Mouse (Mus musculus): ENCODE measurements around the gene Dnah2. TPM values are rescaled to one million over a fixed set of nuclear protein-coding genes. Genes with fewer than 3 reads are reported as not detected.

Dnah2 gene
- polyA plus RNA-seq, 1 experiment, result 1.4 TPM

DNA sequence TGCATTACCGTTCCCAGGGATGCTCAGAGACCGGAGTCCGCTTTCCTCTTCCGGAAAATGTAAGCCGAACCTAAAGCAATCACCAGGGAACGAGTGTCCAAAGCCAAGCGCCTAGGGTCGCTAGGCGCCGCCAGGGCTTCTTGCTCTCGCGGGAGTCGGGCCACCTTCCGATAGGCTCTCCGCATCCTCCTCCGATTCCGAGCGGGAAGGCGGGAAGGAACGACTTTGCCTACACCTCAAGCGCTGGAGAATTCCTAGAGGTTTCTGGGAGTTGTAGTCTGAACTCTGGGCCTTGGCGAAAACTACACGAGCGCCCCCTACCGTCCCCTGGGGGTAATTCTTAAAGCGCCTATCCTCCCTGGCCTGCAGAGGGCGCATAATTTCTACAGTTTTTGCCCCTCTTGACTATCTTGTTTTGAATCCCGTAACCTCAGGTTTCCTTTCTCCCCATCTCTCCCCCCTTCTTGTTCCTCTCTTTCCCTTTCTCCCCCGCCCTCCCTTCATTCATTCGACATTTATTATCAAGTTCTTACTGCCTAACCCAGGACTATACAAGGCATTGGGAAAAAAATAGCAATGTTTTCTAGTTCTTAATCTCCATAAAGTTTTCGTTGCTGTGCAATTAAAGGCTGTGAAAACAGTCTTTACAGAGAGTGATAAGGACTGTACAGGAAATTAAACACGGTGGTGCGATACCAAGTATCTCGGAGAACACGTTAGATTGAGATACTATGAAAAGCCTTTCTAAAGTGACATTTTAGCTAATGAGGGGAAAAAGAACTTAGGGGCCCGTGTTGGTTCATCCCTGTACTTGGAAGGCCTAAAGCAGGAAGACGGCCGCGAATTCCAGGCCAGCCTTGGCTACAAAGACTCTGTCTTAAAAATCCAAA lies 30.5 kb upstream of the Dnah2 start:
- WGBS, result under 1% methylated on average over 39 of the region's 39 CpGs
- Histone ChIP-seq H3K27ac (ENCODE audit: control insufficient read depth, insufficient read depth, low read depth, low read length, poor library complexity) (peak overlapping the region; percentile 67), H3K4me3 (replicated peaks; ENCODE audit: control insufficient read depth, low read depth, low read length) (peak overlapping the region; percentile 93), H3K4me1 (ENCODE audit: control insufficient read depth, insufficient read depth, low read length) (peaks cover 1% of the 10 kb centered on the region)
- TF ChIP-seq CTCF (IDR thresholded peaks at IDR 0.05; ENCODE audit: control insufficient read depth, insufficient read depth, low read length) (peak; percentile 97), POLR2A (IDR thresholded peaks at IDR 0.05; ENCODE audit: borderline replicate concordance, control insufficient read depth, low read depth, low read length) (peak; percentile 70; the same call in 1 of the 2 replicates)

DNA sequence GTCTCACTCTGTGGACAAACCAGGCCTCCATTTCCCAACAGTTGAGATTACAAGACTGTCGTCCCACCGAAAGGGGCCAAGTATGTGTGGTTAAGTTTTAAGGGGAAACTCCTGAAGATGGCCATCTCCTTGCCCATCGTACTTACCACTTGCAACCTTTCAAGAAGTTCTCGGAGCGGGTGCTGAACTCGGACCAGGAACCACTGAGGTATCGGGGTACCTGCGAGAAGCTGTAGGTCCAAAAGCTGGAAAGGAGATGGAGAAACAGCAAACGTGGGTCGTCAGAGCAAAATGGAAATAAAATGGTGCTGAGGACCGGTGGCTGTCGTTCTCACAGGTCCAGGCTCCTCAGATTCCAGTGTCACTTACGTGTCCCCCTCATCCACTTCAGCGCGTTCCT lies 29.4 kb upstream of the Dnah2 start:
- Histone ChIP-seq H3K4me1 (ENCODE audit: control insufficient read depth, insufficient read depth, low read length) (peaks cover 1% of the 10 kb centered on the region), H3K27ac (ENCODE audit: control insufficient read depth, insufficient read depth, low read depth, low read length, poor library complexity) (no peak overlapping the region), H3K4me3 (replicated peaks; ENCODE audit: control insufficient read depth, low read depth, low read length) (peak overlapping the region; percentile 93)
- TF ChIP-seq CTCF (IDR thresholded peaks at IDR 0.05; ENCODE audit: control insufficient read depth, insufficient read depth, low read length), result no peak
- TF ChIP-seq POLR2A (IDR thresholded peaks at IDR 0.05; ENCODE audit: borderline replicate concordance, control insufficient read depth, low read depth, low read length), result no peak
- 9% methylated on average over 15 of the region's 15 CpGs for WGBS

DNA sequence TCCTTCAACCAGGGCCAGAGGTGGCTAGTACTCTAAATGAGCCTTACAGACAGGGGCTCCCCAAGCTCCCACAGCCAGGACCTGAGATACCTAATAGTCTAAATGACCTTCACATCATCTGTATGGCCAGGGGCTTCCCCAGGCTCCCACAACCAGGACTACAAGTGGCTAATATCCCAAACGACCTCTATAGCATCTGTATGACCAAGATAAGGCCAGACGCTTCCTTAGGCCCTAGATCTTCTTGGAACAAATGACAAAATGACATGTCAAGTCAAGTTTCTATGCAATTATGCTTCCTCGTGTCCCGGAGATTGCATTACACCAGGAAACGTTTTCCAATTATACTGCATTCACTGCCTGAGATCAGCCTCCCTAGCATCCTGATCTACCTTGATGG lies 27.4 kb upstream of the Dnah2 start:
- no peak overlapping the region for H3K4me3 ChIP-seq (replicated peaks; ENCODE audit: control insufficient read depth, low read depth, low read length)
- no peak overlapping the region for H3K27ac ChIP-seq (ENCODE audit: control insufficient read depth, insufficient read depth, low read depth, low read length, poor library complexity)
- TF ChIP-seq POLR2A (IDR thresholded peaks at IDR 0.05; ENCODE audit: borderline replicate concordance, control insufficient read depth, low read depth, low read length) (no peak), CTCF (IDR thresholded peaks at IDR 0.05; ENCODE audit: control insufficient read depth, insufficient read depth, low read length) (no peak)
- peaks cover 1% of the 10 kb centered on the region for H3K4me1 ChIP-seq (ENCODE audit: control insufficient read depth, insufficient read depth, low read length)
- 53% methylated on average over 5 of the region's 5 CpGs for WGBS

DNA sequence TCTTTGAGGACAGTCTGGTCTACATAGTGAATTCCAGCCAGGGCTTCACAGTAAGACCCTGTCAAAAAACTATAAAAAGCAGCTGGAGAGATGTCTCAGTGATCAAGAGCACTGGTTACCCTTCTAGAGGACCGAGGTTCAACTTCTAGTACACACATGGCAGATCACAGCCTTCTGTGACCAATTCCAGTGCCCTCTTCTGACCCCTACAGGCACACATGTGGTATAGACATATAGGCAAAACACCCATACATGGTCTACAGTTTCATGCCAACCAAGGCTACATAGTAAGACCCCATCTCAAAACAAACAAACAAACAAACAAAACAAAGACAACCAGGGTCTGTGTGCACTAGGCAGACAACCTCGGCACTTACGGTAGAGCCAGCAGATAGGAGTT lies 26.3 kb upstream of the Dnah2 start:
- 58% methylated on average over 3 of the region's 3 CpGs for WGBS
- Histone ChIP-seq H3K4me3 (replicated peaks; ENCODE audit: control insufficient read depth, low read depth, low read length) (no peak overlapping the region), H3K27ac (ENCODE audit: control insufficient read depth, insufficient read depth, low read depth, low read length, poor library complexity) (no peak overlapping the region), H3K4me1 (ENCODE audit: control insufficient read depth, insufficient read depth, low read length) (peaks cover 1% of the 10 kb centered on the region)
- TF ChIP-seq POLR2A (IDR thresholded peaks at IDR 0.05; ENCODE audit: borderline replicate concordance, control insufficient read depth, low read depth, low read length) (no peak), CTCF (IDR thresholded peaks at IDR 0.05; ENCODE audit: control insufficient read depth, insufficient read depth, low read length) (peak; percentile 42)

DNA sequence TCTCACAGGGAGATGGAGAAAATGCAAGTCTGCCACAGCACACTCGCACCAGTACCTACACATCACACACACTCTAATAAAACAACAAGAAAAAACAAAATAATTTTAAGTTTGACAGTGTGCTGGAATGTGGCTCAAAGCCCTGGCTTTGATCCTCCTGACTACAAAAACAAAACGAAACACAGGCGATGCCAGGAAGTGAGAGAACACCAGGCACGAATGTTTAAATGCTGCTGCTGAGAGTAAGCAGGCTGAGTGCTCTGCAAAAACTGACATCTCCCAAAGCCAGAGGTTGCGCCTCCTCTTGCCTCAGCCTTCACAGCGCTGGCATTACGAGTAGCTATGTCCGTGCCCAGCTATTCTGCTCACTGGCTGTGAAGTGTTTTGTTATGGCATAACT lies 16.2 kb upstream of the Dnah2 start:
- H3K27ac ChIP-seq (ENCODE audit: control insufficient read depth, insufficient read depth, low read depth, low read length, poor library complexity), result no peak overlapping the region
- TF ChIP-seq POLR2A (IDR thresholded peaks at IDR 0.05; ENCODE audit: borderline replicate concordance, control insufficient read depth, low read depth, low read length) (no peak), CTCF (IDR thresholded peaks at IDR 0.05; ENCODE audit: control insufficient read depth, insufficient read depth, low read length) (no peak)
- no peak overlapping the region for H3K4me3 ChIP-seq (replicated peaks; ENCODE audit: control insufficient read depth, low read depth, low read length)
- WGBS, result 93% methylated on average over 8 of the region's 8 CpGs
- no peaks in the 10 kb centered on the region for H3K4me1 ChIP-seq (ENCODE audit: control insufficient read depth, insufficient read depth, low read length)

DNA sequence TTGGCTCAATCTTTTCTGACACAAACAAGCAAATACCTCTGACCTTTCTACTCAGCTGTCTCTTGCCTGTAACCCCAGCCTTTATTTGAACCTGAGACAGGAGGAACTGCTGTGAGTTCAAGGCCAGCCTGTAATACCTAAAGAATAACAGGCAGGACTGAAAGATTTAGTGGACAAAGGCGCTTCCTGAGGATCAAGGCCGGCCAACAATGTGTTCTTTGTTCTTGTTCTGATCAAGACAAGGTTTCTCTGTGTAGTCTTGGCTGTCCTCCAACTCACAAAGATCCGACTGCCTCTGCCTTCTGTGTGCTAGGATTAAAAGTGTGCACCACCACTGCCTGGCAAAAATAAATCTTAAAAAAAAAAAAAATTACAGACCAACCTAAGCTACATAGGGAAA lies 15.5 kb upstream of the Dnah2 start:
- 77% methylated on average over 3 of the region's 3 CpGs for WGBS
- Histone ChIP-seq H3K4me3 (replicated peaks; ENCODE audit: control insufficient read depth, low read depth, low read length) (no peak overlapping the region), H3K4me1 (ENCODE audit: control insufficient read depth, insufficient read depth, low read length) (no peaks in the 10 kb centered on the region), H3K27ac (ENCODE audit: control insufficient read depth, insufficient read depth, low read depth, low read length, poor library complexity) (no peak overlapping the region)
- TF ChIP-seq CTCF (IDR thresholded peaks at IDR 0.05; ENCODE audit: control insufficient read depth, insufficient read depth, low read length) (no peak), POLR2A (IDR thresholded peaks at IDR 0.05; ENCODE audit: borderline replicate concordance, control insufficient read depth, low read depth, low read length) (no peak)

DNA sequence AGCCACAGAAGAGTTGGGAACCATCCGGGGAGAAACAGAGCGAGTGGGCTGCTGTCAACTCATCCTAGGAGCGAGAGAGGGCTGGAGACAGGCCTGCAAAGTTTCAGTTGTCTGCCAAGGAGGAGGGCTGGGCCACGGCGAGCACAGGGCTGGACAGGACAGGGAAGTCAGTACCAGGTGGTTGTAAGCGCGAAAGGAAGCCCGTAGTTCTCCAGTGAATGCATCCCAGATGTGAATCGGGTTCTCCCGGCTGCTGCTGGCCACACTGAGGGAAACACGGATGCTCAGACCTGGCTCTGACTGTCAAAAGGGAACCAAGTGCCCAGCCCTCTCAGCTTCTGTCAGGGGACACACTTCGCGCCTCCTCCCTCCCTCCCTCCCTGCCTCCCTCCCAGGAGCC lies 14.5 kb upstream of the Dnah2 start:
- Histone ChIP-seq H3K4me1 (ENCODE audit: control insufficient read depth, insufficient read depth, low read length) (no peaks in the 10 kb centered on the region), H3K27ac (ENCODE audit: control insufficient read depth, insufficient read depth, low read depth, low read length, poor library complexity) (no peak overlapping the region), H3K4me3 (replicated peaks; ENCODE audit: control insufficient read depth, low read depth, low read length) (no peak overlapping the region)
- WGBS, result 92% methylated on average over 13 of the region's 13 CpGs
- TF ChIP-seq CTCF (IDR thresholded peaks at IDR 0.05; ENCODE audit: control insufficient read depth, insufficient read depth, low read length) (no peak), POLR2A (IDR thresholded peaks at IDR 0.05; ENCODE audit: borderline replicate concordance, control insufficient read depth, low read depth, low read length) (no peak)

DNA sequence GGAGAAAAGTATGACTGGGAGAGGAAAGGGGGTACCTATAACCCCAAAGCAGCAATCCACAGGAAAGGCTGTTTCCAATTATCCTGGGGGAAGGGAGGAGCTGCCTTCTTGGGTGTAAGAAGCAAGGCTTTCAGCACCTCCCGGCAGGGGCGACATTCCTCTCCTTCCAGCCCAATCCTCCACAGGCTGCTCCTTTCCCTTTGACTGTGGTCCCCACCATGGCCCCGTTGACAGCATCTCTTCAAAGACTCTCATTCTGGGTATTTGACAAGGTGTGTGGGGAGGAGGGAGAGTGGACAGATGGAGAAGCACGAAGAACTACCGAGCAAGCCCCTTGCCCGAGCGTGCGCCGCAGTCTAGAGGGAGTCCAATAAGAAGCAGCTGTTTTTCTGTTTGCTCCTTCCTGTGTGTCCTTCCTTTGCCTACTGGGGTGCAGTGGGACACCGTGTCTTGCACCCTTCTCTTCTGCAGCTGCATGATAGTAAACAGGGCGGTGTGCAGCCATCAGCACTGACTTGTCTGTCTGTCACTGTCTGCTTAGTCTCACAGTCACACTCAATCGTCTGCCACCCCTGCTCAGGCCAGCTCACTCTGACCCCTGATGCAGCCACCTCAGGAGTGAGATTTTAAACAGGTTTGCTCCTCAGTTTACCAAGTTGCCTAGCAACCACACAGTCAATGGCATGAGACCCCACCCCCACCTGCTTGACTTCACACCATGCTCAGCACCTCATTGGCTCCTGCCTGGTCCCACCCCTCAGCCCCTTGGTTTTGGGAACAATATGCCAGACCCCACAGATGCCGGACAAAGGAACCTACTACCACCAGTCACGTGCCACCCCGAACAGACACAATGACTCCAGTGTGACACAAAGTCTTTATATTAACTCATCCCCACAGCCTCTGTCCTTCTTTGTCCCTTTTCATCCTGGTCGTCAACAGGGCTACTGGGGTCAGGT lies 12.3 kb upstream of the Dnah2 start:
- TF ChIP-seq CTCF (IDR thresholded peaks at IDR 0.05; ENCODE audit: control insufficient read depth, insufficient read depth, low read length) (no peak), POLR2A (IDR thresholded peaks at IDR 0.05; ENCODE audit: borderline replicate concordance, control insufficient read depth, low read depth, low read length) (no peak)
- 90% methylated on average over 16 of the region's 16 CpGs for WGBS
- H3K4me1 ChIP-seq (ENCODE audit: control insufficient read depth, insufficient read depth, low read length), result no peaks in the 10 kb centered on the region
- H3K27ac ChIP-seq (ENCODE audit: control insufficient read depth, insufficient read depth, low read depth, low read length, poor library complexity), result no peak overlapping the region
- no peak overlapping the region for H3K4me3 ChIP-seq (replicated peaks; ENCODE audit: control insufficient read depth, low read depth, low read length)
